In the genomic region with DNA sequence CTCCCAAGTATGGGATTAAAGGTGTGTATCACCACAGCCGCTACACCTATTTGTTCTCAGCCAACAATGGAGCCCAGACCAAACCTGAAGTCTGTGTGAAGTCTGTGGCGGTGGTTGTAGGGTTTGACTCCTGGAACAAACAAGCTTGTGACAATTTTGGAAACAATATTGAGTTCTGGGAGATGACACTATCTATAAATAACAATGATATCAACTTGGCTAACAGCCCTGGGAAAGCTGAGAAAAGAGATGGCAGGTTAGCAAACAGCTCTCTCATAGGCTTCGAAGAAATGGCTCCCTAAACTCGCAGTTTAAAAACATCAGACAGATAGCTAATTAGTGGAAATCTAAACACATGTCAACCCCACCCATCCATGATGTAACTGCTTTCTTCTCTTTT, we compare ENCODE assay signal across 19 mouse cellular contexts. TPM values are rescaled to one million over a fixed set of nuclear protein-coding genes. Genes with fewer than 3 reads are reported as not detected.
"Had no signal": no experiment of that assay in that cellular context is flagged by ENCODE, and none has a peak within 500 bp of the region (broad histone marks: within the 10 kb centered on the region; RNA-seq: fewer than 3 reads in every experiment).

No protein-coding gene starts in this region.

- H3K9me3 ChIP-seq: liver, embryonic 13.5 days; megakaryocyte, embryonic 14.5 days; midbrain, embryonic 12.5 days; midbrain, embryonic 15.5 days; neural tube, embryonic 12.5 days; neural tube, embryonic 15.5 days had no signal

- H3K4me3 ChIP-seq: liver, embryonic 13.5 days; megakaryocyte, embryonic 14.5 days; midbrain, embryonic 12.5 days; midbrain, embryonic 15.5 days; neural tube, embryonic 12.5 days; neural tube, embryonic 15.5 days had no signal

- DNase-seq: kidney, adult 2 months; kidney, postnatal 25 days; liver, embryonic 13.5 days; lung, embryonic 14.5 days; lung, postnatal 10 days; lung, postnatal 36 days; right cerebral cortex, adult 18-20 months; right cerebral cortex, postnatal 14 days; right cerebral cortex, postnatal 4 days; thymus, adult 2 months; thymus, postnatal 14 days; thymus, postnatal 4 days had no signal

- ATAC-seq: midbrain, embryonic 15.5 days had no signal

- H3K4me1 ChIP-seq: liver, embryonic 13.5 days; midbrain, embryonic 12.5 days; neural tube, embryonic 12.5 days had no signal

- H3K27me3 ChIP-seq: liver, embryonic 13.5 days; megakaryocyte, embryonic 14.5 days; midbrain, embryonic 12.5 days; midbrain, embryonic 15.5 days; neural tube, embryonic 12.5 days; neural tube, embryonic 15.5 days had no signal

- H3K4me2 ChIP-seq: liver, embryonic 13.5 days; lung, embryonic 14.5 days; midbrain, embryonic 12.5 days; midbrain, embryonic 15.5 days; neural tube, embryonic 12.5 days; neural tube, embryonic 15.5 days had no signal

- H3K27ac ChIP-seq: kidney, postnatal 0 days; liver, embryonic 13.5 days; midbrain, embryonic 12.5 days; midbrain, embryonic 15.5 days; neural tube, embryonic 12.5 days; neural tube, embryonic 15.5 days; stomach, postnatal 0 days had no signal

- H3K9ac ChIP-seq: liver, embryonic 13.5 days; lung, embryonic 14.5 days; midbrain, embryonic 12.5 days; midbrain, embryonic 15.5 days; neural tube, embryonic 12.5 days; neural tube, embryonic 15.5 days had no signal

- H3K36me3 ChIP-seq: liver, embryonic 13.5 days; midbrain, embryonic 12.5 days; midbrain, embryonic 15.5 days; neural tube, embryonic 12.5 days; neural tube, embryonic 15.5 days had no signal

RNA-seq across cellular contexts. Expression of gene Lipc, which starts 13.0 kb away (rescaled TPM):
- polyA plus RNA-seq: midbrain, embryonic 12.5 days; neural tube, embryonic 12.5 days had no signal
